In the genomic region with DNA sequence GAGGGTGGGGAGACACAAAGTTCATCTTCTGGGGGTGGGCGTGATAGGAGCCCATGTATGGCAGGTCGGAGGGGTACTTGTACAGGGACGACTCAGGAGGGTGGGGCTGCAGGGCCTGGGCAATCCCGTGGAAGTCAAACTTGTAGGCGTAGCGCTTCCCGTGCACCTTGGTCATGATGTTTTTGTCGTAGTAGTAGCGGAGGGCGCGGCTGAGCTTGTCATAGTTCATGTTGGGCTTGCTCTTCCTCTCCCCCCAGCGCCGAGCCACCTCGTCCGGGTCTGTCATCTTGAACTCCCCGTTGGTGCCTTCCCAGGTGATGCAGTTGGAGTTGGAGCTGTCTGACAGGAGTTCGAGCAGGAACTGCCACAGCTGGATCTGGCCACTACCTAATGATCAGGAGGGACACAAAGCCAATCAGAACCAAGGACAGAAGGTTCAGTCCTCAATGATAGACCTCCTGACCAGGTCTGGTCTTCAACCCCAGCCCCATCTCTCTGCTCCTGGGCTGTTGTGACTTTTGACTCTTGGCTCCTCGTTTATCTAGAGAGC, we compare ENCODE assay signal across 16 mouse cellular contexts.
"Had no signal": no experiment of that assay in that cellular context is flagged by ENCODE, and none has a peak within 500 bp of the region (broad histone marks: within the 10 kb centered on the region; RNA-seq: fewer than 3 reads in every experiment).

No protein-coding gene starts in this region.

- H3K36me3 ChIP-seq: liver, embryonic 13.5 days; midbrain, embryonic 10.5 days; midbrain, embryonic 13.5 days; neural tube, embryonic 13.5 days; stomach, embryonic 15.5 days had no signal

- H3K4me1 ChIP-seq: liver, embryonic 13.5 days; midbrain, embryonic 10.5 days; midbrain, embryonic 13.5 days; neural tube, embryonic 13.5 days; stomach, embryonic 15.5 days had no signal

- H3K27ac ChIP-seq: kidney, postnatal 0 days; layer of hippocampus, adult 2 months; liver, embryonic 13.5 days; midbrain, embryonic 10.5 days; midbrain, embryonic 13.5 days; neural tube, embryonic 13.5 days; stomach, embryonic 15.5 days had no signal

- DNase-seq: kidney, adult 18-20 months; kidney, adult 9 months; kidney, postnatal 25 days; layer of hippocampus, adult 9-11 months; liver, embryonic 13.5 days; lung, adult 2 months; lung, postnatal 14 days; lung, postnatal 4 days; thymus, postnatal 25 days had no signal

- H3K4me3 ChIP-seq: layer of hippocampus, adult 2 months; liver, embryonic 13.5 days; midbrain, embryonic 10.5 days; midbrain, embryonic 13.5 days; myocyte; neural tube, embryonic 13.5 days; stomach, embryonic 15.5 days had no signal

- H3K27me3 ChIP-seq: liver, embryonic 13.5 days; midbrain, embryonic 13.5 days; neural tube, embryonic 13.5 days; stomach, embryonic 15.5 days had no signal
